Mouse (Mus musculus) kidney, postnatal 0 days (tissue): ENCODE data around the gene Mef2d. TPM values are rescaled to one million over a fixed set of nuclear protein-coding genes. Genes with fewer than 3 reads are reported as not detected.

ENCODE experiments used
- ATAC-seq: fragments of 200-750 bp; cut with Nextera tagmentation; replicated peaks from 2 replicates; pipeline ENCODE4 v1.8.0; 2017; ENCODE audit warnings: low read depth, moderate number of reproducible peaks, moderate TSS enrichment, moderate library complexity; ENCODE audit not compliant: low FRiP score
- DNase-seq: peaks from one replicate; pipeline ENCODE4 v3.0.0-alpha.2; 2016; ENCODE audit warnings: low spot score
- H3K27ac ChIP-seq: fragments of 300-500 bp; sonication (generic); 2 replicates; pipeline ENCODE4 v1.5.1; 2014; ENCODE audit warnings: mild to moderate bottlenecking
- H3K27me3 ChIP-seq: fragments of 300-500 bp; sonication (generic); 2 replicates; pipeline ENCODE4 v1.6.1; 2014; ENCODE audit warnings: low read length, mixed read lengths; ENCODE audit not compliant: insufficient read depth
- H3K36me3 ChIP-seq: fragments of 300-500 bp; sonication (generic); 2 replicates; pipeline ENCODE4 v1.6.1; 2014; ENCODE audit warnings: low read length, mixed read lengths; ENCODE audit not compliant: insufficient read depth
- H3K4me1 ChIP-seq: fragments of 300-500 bp; sonication (generic); replicated peaks from 2 replicates; pipeline ENCODE4 v1.6.1; 2014; ENCODE audit warnings: antibody characterized with exemption, low read length, mixed read lengths; ENCODE audit not compliant: insufficient read depth
- H3K4me2 ChIP-seq: fragments of 300-500 bp; sonication (generic); 2 replicates; pipeline ENCODE4 v1.6.1; 2014; ENCODE audit warnings: mild to moderate bottlenecking, low read length, moderate library complexity, mixed read lengths
- H3K4me3 ChIP-seq: fragments of 300-500 bp; sonication (generic); replicated peaks from 2 replicates; pipeline ENCODE4 v1.5.1; 2014; ENCODE audit warnings: low read depth, low read length
- H3K9ac ChIP-seq: fragments of 300-500 bp; sonication (generic); 2 replicates; pipeline ENCODE4 v1.6.1; 2014; ENCODE audit warnings: low read depth, low read length
- H3K9me3 ChIP-seq: fragments of 300-500 bp; sonication (generic); replicated peaks from 2 replicates; pipeline ENCODE4 v1.6.1; 2016; ENCODE audit warnings: low read length, inconsistent platforms, mixed read lengths
- CTCF ChIP-seq: IDR thresholded peaks from 2 replicates; pipeline ENCODE4 v1.5.1; 2016; ENCODE audit warnings: antibody characterized with exemption, low read depth, mild to moderate bottlenecking, moderate library complexity
- WGBS: fragments of 180-500 bp; shearing (Covaris S2); extraction: QIAGEN DNeasy Blood & Tissue Kit; methylation state at CpG from one replicate; pipeline ENCODE4 v1.1.7; 2014; 5-methylcytosine and 5-hydroxymethylcytosine counted together
- polyA plus RNA-seq: library from polyadenylated mRNA; unstranded; fragments of >200 nt; fragmentation: Nextera tagmentation; extraction: Ambion mirVana; gene quantifications from 2 replicates; pipeline ENCODE4 v1.2.1, GENCODE M21; 2015

The Mef2d gene
- polyA plus RNA-seq, 1 experiment from 2014 or later = 16.2 TPM

GRCm38 (mm10) chr3:88209306-88209705, 67.1 kb downstream of the Mef2d start:
- Histone ChIP-seq H3K27ac (no peak overlapping the region), H3K9me3 (no peaks in the 10 kb centered on the region), H3K36me3 (no peaks in the 10 kb centered on the region), H3K4me1 (no peaks in the 10 kb centered on the region), H3K27me3 (peaks cover 96% of the 10 kb centered on the region), H3K4me2 (no peak overlapping the region), H3K4me3 (no peak overlapping the region), H3K9ac (no peak overlapping the region)
- ATAC-seq (no peak), DNase-seq (no peak)
- WGBS = 1% methylated on average over 6 of the region's 6 CpGs
- no peak for TF ChIP-seq CTCF

GRCm38 (mm10) chr3:88210121-88210520, 67.9 kb downstream of the Mef2d start:
- no peak overlapping the region for H3K4me2 ChIP-seq
- no peaks in the 10 kb centered on the region for H3K36me3 ChIP-seq
- peaks cover 96% of the 10 kb centered on the region for H3K27me3 ChIP-seq
- H3K9me3 ChIP-seq = no peaks in the 10 kb centered on the region
- H3K27ac ChIP-seq = no peak overlapping the region
- no peak for TF ChIP-seq CTCF
- 5% methylated on average over 2 of the region's 2 CpGs for WGBS
- no peak overlapping the region for H3K9ac ChIP-seq
- ATAC-seq = no peak
- no peaks in the 10 kb centered on the region; the same call in 1 of the 2 replicates for H3K4me1 ChIP-seq
- no peak for DNase-seq
- no peak overlapping the region for H3K4me3 ChIP-seq

GRCm38 (mm10) chr3:88210918-88211317, 68.7 kb downstream of the Mef2d start:
- H3K4me2 ChIP-seq = no peak overlapping the region
- 0% methylated on average over 2 of the region's 2 CpGs for whole genome bisulfite sequencing
- no peaks in the 10 kb centered on the region for H3K9me3 ChIP-seq
- H3K27ac ChIP-seq = no peak overlapping the region
- H3K27me3 ChIP-seq = peaks cover 97% of the 10 kb centered on the region
- H3K9ac ChIP-seq = no peak overlapping the region
- no peak for ATAC-seq
- H3K4me1 ChIP-seq = peaks cover 6% of the 10 kb centered on the region; the same call in 1 of the 2 replicates
- DNase-seq = no peak
- no peaks in the 10 kb centered on the region for H3K36me3 ChIP-seq
- no peak overlapping the region for H3K4me3 ChIP-seq
- no peak for TF ChIP-seq CTCF

- DNase-seq (no peak), ATAC-seq (no peak)
- 3% methylated on average over 1 of the region's 1 CpGs for WGBS
- no peak overlapping the region for H3K9ac ChIP-seq
- H3K27ac ChIP-seq = no peak overlapping the region
- TF ChIP-seq CTCF = no peak
- no peaks in the 10 kb centered on the region for H3K36me3 ChIP-seq
- H3K27me3 ChIP-seq = peaks cover 98% of the 10 kb centered on the region
- no peak overlapping the region for H3K4me3 ChIP-seq
- H3K9me3 ChIP-seq = no peaks in the 10 kb centered on the region
- peaks cover 6% of the 10 kb centered on the region; the same call in 1 of the 2 replicates for H3K4me1 ChIP-seq
- no peak overlapping the region for H3K4me2 ChIP-seq
These were observed 70.2 kb downstream of the Mef2d start for GRCm38 (mm10) chr3:88212356-88212755.

- TF ChIP-seq CTCF = no peak
- no peak overlapping the region for H3K27ac ChIP-seq
- H3K9ac ChIP-seq = no peak overlapping the region
- ATAC-seq (no peak), DNase-seq (no peak)
- H3K4me3 ChIP-seq = no peak overlapping the region
- H3K9me3 ChIP-seq = no peaks in the 10 kb centered on the region
- no peaks in the 10 kb centered on the region for H3K36me3 ChIP-seq
- no peak overlapping the region for H3K4me2 ChIP-seq
- H3K4me1 ChIP-seq = peaks cover 6% of the 10 kb centered on the region; the same call in 1 of the 2 replicates
- WGBS = 5% methylated on average over 2 of the region's 2 CpGs
- peaks cover 97% of the 10 kb centered on the region for H3K27me3 ChIP-seq
These were observed 70.8 kb downstream of the Mef2d start for GRCm38 (mm10) chr3:88213019-88213418.

- H3K4me3 ChIP-seq = peak overlapping the region; percentile 30
- TF ChIP-seq CTCF = no peak
- H3K27ac ChIP-seq = no peak overlapping the region
- no peak overlapping the region for H3K9ac ChIP-seq
- peak overlapping the region; percentile 53 for H3K4me2 ChIP-seq
- H3K27me3 ChIP-seq = peaks cover 95% of the 10 kb centered on the region
- peaks cover 6% of the 10 kb centered on the region; the same call in 1 of the 2 replicates for H3K4me1 ChIP-seq
- H3K9me3 ChIP-seq = no peaks in the 10 kb centered on the region
- no peak; the same call in 1 of the 2 replicates for ATAC-seq
- H3K36me3 ChIP-seq = no peaks in the 10 kb centered on the region
- DNase-seq = no peak
- 2% methylated on average over 42 of the region's 42 CpGs for WGBS
These were observed 72.2 kb downstream of the Mef2d start for GRCm38 (mm10) chr3:88214197-88214938.
